Mouse (Mus musculus): ENCODE results near the gene Ddx19a. TPM values are rescaled to one million over a fixed set of nuclear protein-coding genes. Genes with fewer than 3 reads are reported as not detected.

Ddx19a gene
- polyA plus RNA-seq, 2 experiments = 12.8 to 29.0 TPM

- Histone ChIP-seq H3K4me3 (ENCODE audit: insufficient read depth in 1 of 2, low read depth in 2 of 2, low read length in 2 of 2) (peak overlapping the region; percentile 86 to 96), H3K4me2 (ENCODE audit: low read depth) (peak overlapping the region; percentile 81), H3K27ac (peak overlapping the region; percentile 84), H3K4me1 (replicated peaks; ENCODE audit: control insufficient read depth in 2 of 2, insufficient read depth in 2 of 2, low read length in 1 of 2) (peaks cover 18 to 20% of the 10 kb centered on the region in 2 experiments), H3K9ac (replicated peaks) (peak overlapping the region; percentile 97), H3K9me3 (ENCODE audit: control insufficient read depth, low read length) (no peaks in the 10 kb centered on the region), H3K27me3 (ENCODE audit: control insufficient read depth, insufficient read depth, low read length) (no peaks in the 10 kb centered on the region), H3K36me3 (replicated peaks; ENCODE audit: control insufficient read depth, insufficient read depth, low read depth) (peaks cover 35% of the 10 kb centered on the region)
- TF ChIP-seq CTCF (IDR thresholded peaks at IDR 0.05; ENCODE audit: low read depth) (no peak), EP300 (IDR thresholded peaks at IDR 0.05; ENCODE audit: low read depth) (no peak)
- no peak for DNase-seq (ENCODE audit: low read depth in 3 of 3, low spot score in 3 of 3)
- ATAC-seq (ENCODE audit: insufficient read depth) = peak; percentile 34
- 15% methylated on average over 12 of the region's 12 CpGs for WGBS (ENCODE audit: insufficient replicate concordance)
Measured at GRCm38 (mm10) chr8:111034276-111034675, 36.7 kb upstream of the Ddx19a start.

- Histone ChIP-seq H3K27me3 (ENCODE audit: control insufficient read depth, insufficient read depth, low read length) (no peaks in the 10 kb centered on the region), H3K4me2 (ENCODE audit: low read depth) (peak overlapping the region; percentile 81), H3K27ac (peak overlapping the region; percentile 84), H3K36me3 (replicated peaks; ENCODE audit: control insufficient read depth, insufficient read depth, low read depth) (peaks cover 29% of the 10 kb centered on the region), H3K4me3 (ENCODE audit: insufficient read depth in 1 of 2, low read depth in 2 of 2, low read length in 2 of 2) (peak overlapping the region; percentile 86 to 96), H3K9me3 (ENCODE audit: control insufficient read depth, low read length) (no peaks in the 10 kb centered on the region), H3K9ac (replicated peaks) (peak overlapping the region; percentile 97), H3K4me1 (replicated peaks; ENCODE audit: control insufficient read depth in 2 of 2, insufficient read depth in 2 of 2, low read length in 1 of 2) (peaks cover 18 to 20% of the 10 kb centered on the region in 2 experiments)
- TF ChIP-seq CTCF (IDR thresholded peaks at IDR 0.05; ENCODE audit: low read depth) (no peak), EP300 (IDR thresholded peaks at IDR 0.05; ENCODE audit: low read depth) (peak; percentile 59)
- 6% methylated on average over 37 of the region's 37 CpGs for WGBS (ENCODE audit: insufficient replicate concordance)
- ATAC-seq (ENCODE audit: insufficient read depth) (peak; percentile 96), DNase-seq (ENCODE audit: low read depth in 3 of 3, low spot score in 3 of 3) (peak; percentile 100)
Measured at GRCm38 (mm10) chr8:111033482-111034215, 36.0 kb upstream of the Ddx19a start.

DNA sequence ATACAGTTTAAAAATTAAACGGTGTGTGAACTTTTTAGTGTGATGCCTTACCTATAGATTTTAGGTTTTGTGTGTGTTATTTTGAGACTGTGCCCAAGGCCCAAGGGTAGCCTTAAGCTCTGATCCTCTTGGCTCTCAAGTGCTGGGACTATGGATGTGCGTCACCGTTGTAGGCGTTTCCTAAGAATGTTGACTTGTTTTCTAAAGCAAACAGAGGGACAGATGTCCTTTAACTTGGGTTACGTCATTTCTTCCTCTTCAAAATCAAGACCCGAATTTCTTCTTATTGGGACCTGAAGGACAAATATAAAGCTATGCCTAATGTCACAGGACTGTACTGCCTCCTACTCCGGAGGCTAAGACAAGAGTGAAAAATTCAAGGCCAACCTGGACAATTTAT, 35.3 kb upstream of the Ddx19a start, which contains the start of gene Aars:
Gene Aars (plus strand): TSS at position 229 of the 400 bp plus-strand sequence.
- Histone ChIP-seq H3K4me2 (ENCODE audit: low read depth) (peak within 1 kb of the TSS; percentile 81), H3K4me3 (ENCODE audit: insufficient read depth in 1 of 2, low read depth in 2 of 2, low read length in 2 of 2) (peak within 1 kb of the TSS; percentile 86 to 96), H3K27ac (peak within 1 kb of the TSS; percentile 84), H3K27me3 (ENCODE audit: control insufficient read depth, insufficient read depth, low read length) (no peaks in the 10 kb centered on the region), H3K9me3 (ENCODE audit: control insufficient read depth, low read length) (no peaks in the 10 kb centered on the region), H3K4me1 (replicated peaks; ENCODE audit: control insufficient read depth in 2 of 2, insufficient read depth in 2 of 2, low read length in 1 of 2) (peaks cover 18 to 22% of the 10 kb centered on the region in 2 experiments), H3K9ac (replicated peaks) (peak within 1 kb of the TSS; percentile 97), H3K36me3 (replicated peaks; ENCODE audit: control insufficient read depth, insufficient read depth, low read depth) (peaks cover 21% of the 10 kb centered on the region)
- ATAC-seq (ENCODE audit: insufficient read depth) (no peak), DNase-seq (ENCODE audit: low read depth in 3 of 3, low spot score in 3 of 3) (no peak)
- 86% methylated on average over 7 of the region's 7 CpGs for WGBS (ENCODE audit: insufficient replicate concordance)
- no peak for TF ChIP-seq CTCF (IDR thresholded peaks at IDR 0.05; ENCODE audit: low read depth)
- no peak for TF ChIP-seq EP300 (IDR thresholded peaks at IDR 0.05; ENCODE audit: low read depth)

DNA sequence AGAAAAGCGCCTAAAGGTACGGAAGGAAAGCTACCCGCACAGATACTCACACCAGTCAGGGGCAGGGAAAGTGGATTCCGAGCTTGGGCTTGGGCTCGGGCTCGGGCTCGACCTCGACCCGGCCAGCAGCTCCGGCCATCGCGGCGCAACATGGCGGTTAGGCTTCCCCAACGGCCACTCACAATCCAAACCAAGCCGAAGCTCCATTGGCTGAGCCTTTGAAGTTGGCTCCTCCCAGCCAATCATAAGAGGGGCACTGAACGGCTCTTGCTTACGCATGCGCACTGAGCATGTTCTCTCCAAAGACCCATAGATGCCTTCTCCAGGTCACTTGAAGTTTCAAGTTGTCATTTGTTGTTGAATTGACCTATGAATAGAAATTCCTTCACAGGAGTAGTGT, 34.0 kb upstream of the Ddx19a start, which contains the start of gene Ddx19b:
Gene Ddx19b (minus strand): TSS at position 180 of the 400 bp plus-strand sequence.
- peaks cover 21 to 22% of the 10 kb centered on the region in 2 experiments for H3K4me1 ChIP-seq (replicated peaks; ENCODE audit: control insufficient read depth in 2 of 2, insufficient read depth in 2 of 2, low read length in 1 of 2)

GRCm38 (mm10) chr8:111030045-111030444, 32.4 kb upstream of the Ddx19a start:
- peak overlapping the region; percentile 25 to 41; a peak in 3 of 4 replicates for H3K4me3 ChIP-seq (ENCODE audit: insufficient read depth in 1 of 2, low read depth in 2 of 2, low read length in 2 of 2)

More for the DNA sequence above, 34.0 kb upstream of the Ddx19a start, which contains the start of gene Ddx19b:
- no peak for TF ChIP-seq CTCF (IDR thresholded peaks at IDR 0.05; ENCODE audit: low read depth)
- TF ChIP-seq EP300 (IDR thresholded peaks at IDR 0.05; ENCODE audit: low read depth) = no peak
- ATAC-seq (ENCODE audit: insufficient read depth) (no peak), DNase-seq (ENCODE audit: low read depth in 3 of 3, low spot score in 3 of 3) (no peak)
- Histone ChIP-seq H3K27me3 (ENCODE audit: control insufficient read depth, insufficient read depth, low read length) (no peaks in the 10 kb centered on the region), H3K9me3 (ENCODE audit: control insufficient read depth, low read length) (no peaks in the 10 kb centered on the region), H3K4me2 (ENCODE audit: low read depth) (no peak within 1 kb of the TSS), H3K9ac (replicated peaks) (no peak within 1 kb of the TSS), H3K27ac (no peak within 1 kb of the TSS), H3K36me3 (replicated peaks; ENCODE audit: control insufficient read depth, insufficient read depth, low read depth) (peaks cover 9% of the 10 kb centered on the region), H3K4me3 (ENCODE audit: insufficient read depth in 1 of 2, low read depth in 2 of 2, low read length in 2 of 2) (no peak within 1 kb of the TSS)
- WGBS (ENCODE audit: insufficient replicate concordance) = 91% methylated on average over 19 of the region's 19 CpGs

More at GRCm38 (mm10) chr8:111030045-111030444, 32.4 kb upstream of the Ddx19a start:
- Histone ChIP-seq H3K9ac (replicated peaks) (peak overlapping the region; percentile 31; the same call in 1 of the 2 replicates), H3K27ac (no peak overlapping the region), H3K4me2 (ENCODE audit: low read depth) (peak overlapping the region; percentile 59), H3K9me3 (ENCODE audit: control insufficient read depth, low read length) (no peaks in the 10 kb centered on the region), H3K4me1 (replicated peaks; ENCODE audit: control insufficient read depth in 2 of 2, insufficient read depth in 2 of 2, low read length in 1 of 2) (peaks cover 14 to 18% of the 10 kb centered on the region in 2 experiments), H3K27me3 (ENCODE audit: control insufficient read depth, insufficient read depth, low read length) (no peaks in the 10 kb centered on the region), H3K36me3 (replicated peaks; ENCODE audit: control insufficient read depth, insufficient read depth, low read depth) (no peaks in the 10 kb centered on the region; the same call in 1 of the 2 replicates)
- ATAC-seq (ENCODE audit: insufficient read depth) (no peak), DNase-seq (ENCODE audit: low read depth in 3 of 3, low spot score in 3 of 3) (no peak)
- TF ChIP-seq EP300 (IDR thresholded peaks at IDR 0.05; ENCODE audit: low read depth) (no peak), CTCF (IDR thresholded peaks at IDR 0.05; ENCODE audit: low read depth) (no peak)
- 58% methylated on average over 6 of the region's 6 CpGs for WGBS (ENCODE audit: insufficient replicate concordance)
